Mouse (Mus musculus) kidney, postnatal 0 days (tissue): ENCODE data around the gene Wnk1. TPM values are rescaled to one million over a fixed set of nuclear protein-coding genes. Genes with fewer than 3 reads are reported as not detected.
A peak's percentile ranks its signal among the peaks of the same experiment; 100 is the strongest.

ENCODE experiments used
- ATAC-seq: fragments of 200-750 bp; cut with Nextera tagmentation; replicated peaks from 2 replicates; pipeline ENCODE4 v1.8.0; 2017; ENCODE audit warnings: low read depth, moderate number of reproducible peaks, moderate TSS enrichment, moderate library complexity; ENCODE audit not compliant: low FRiP score
- DNase-seq: peaks from one replicate; pipeline ENCODE4 v3.0.0-alpha.2; 2016; ENCODE audit warnings: low spot score
- H3K27ac ChIP-seq: fragments of 300-500 bp; sonication (generic); 2 replicates; pipeline ENCODE4 v1.5.1; 2014; ENCODE audit warnings: mild to moderate bottlenecking
- H3K27me3 ChIP-seq: fragments of 300-500 bp; sonication (generic); 2 replicates; pipeline ENCODE4 v1.6.1; 2014; ENCODE audit warnings: low read length, mixed read lengths; ENCODE audit not compliant: insufficient read depth
- H3K36me3 ChIP-seq: fragments of 300-500 bp; sonication (generic); 2 replicates; pipeline ENCODE4 v1.6.1; 2014; ENCODE audit warnings: low read length, mixed read lengths; ENCODE audit not compliant: insufficient read depth
- H3K4me1 ChIP-seq: fragments of 300-500 bp; sonication (generic); replicated peaks from 2 replicates; pipeline ENCODE4 v1.6.1; 2014; ENCODE audit warnings: antibody characterized with exemption, low read length, mixed read lengths; ENCODE audit not compliant: insufficient read depth
- H3K4me2 ChIP-seq: fragments of 300-500 bp; sonication (generic); 2 replicates; pipeline ENCODE4 v1.6.1; 2014; ENCODE audit warnings: mild to moderate bottlenecking, low read length, moderate library complexity, mixed read lengths
- H3K4me3 ChIP-seq: fragments of 300-500 bp; sonication (generic); replicated peaks from 2 replicates; pipeline ENCODE4 v1.5.1; 2014; ENCODE audit warnings: low read depth, low read length
- H3K9ac ChIP-seq: fragments of 300-500 bp; sonication (generic); 2 replicates; pipeline ENCODE4 v1.6.1; 2014; ENCODE audit warnings: low read depth, low read length
- H3K9me3 ChIP-seq: fragments of 300-500 bp; sonication (generic); replicated peaks from 2 replicates; pipeline ENCODE4 v1.6.1; 2016; ENCODE audit warnings: low read length, inconsistent platforms, mixed read lengths
- CTCF ChIP-seq: IDR thresholded peaks from 2 replicates; pipeline ENCODE4 v1.5.1; 2016; ENCODE audit warnings: antibody characterized with exemption, low read depth, mild to moderate bottlenecking, moderate library complexity
- WGBS: fragments of 180-500 bp; shearing (Covaris S2); extraction: QIAGEN DNeasy Blood & Tissue Kit; methylation state at CpG from one replicate; pipeline ENCODE4 v1.1.7; 2014; 5-methylcytosine and 5-hydroxymethylcytosine counted together
- polyA plus RNA-seq: library from polyadenylated mRNA; unstranded; fragments of >200 nt; fragmentation: Nextera tagmentation; extraction: Ambion mirVana; gene quantifications from 2 replicates; pipeline ENCODE4 v1.2.1, GENCODE M21; 2015

Wnk1 gene
- polyA plus RNA-seq, 1 experiment from 2014 or later = 171 TPM

- H3K4me3 ChIP-seq = no peak overlapping the region
- no peak overlapping the region for H3K27ac ChIP-seq
- DNase-seq = no peak
- H3K36me3 ChIP-seq = peaks cover 55% of the 10 kb centered on the region
- no peak for ATAC-seq
- no peak for TF ChIP-seq CTCF
- no peaks in the 10 kb centered on the region for H3K9me3 ChIP-seq
- H3K4me2 ChIP-seq = no peak overlapping the region
- no peaks in the 10 kb centered on the region for H3K4me1 ChIP-seq
- H3K9ac ChIP-seq = no peak overlapping the region
- H3K27me3 ChIP-seq = no peaks in the 10 kb centered on the region
- WGBS = 86% methylated on average over 3 of the region's 3 CpGs
Measured at GRCm38 (mm10) chr6:119922136-119922535, 116.3 kb downstream of the Wnk1 start.

- Histone ChIP-seq H3K4me3 (no peak overlapping the region), H3K4me2 (no peak overlapping the region), H3K36me3 (peaks cover 58% of the 10 kb centered on the region), H3K9ac (no peak overlapping the region), H3K27me3 (no peaks in the 10 kb centered on the region), H3K9me3 (no peaks in the 10 kb centered on the region), H3K27ac (no peak overlapping the region), H3K4me1 (no peaks in the 10 kb centered on the region)
- 85% methylated on average over 16 of the region's 16 CpGs for WGBS
- TF ChIP-seq CTCF = no peak
- ATAC-seq (no peak), DNase-seq (no peak)
Measured at GRCm38 (mm10) chr6:119918561-119919181, 119.8 kb downstream of the Wnk1 start.

GRCm38 (mm10) chr6:119915710-119916109, 122.8 kb downstream of the Wnk1 start:
- Histone ChIP-seq H3K9ac (no peak overlapping the region), H3K27me3 (no peaks in the 10 kb centered on the region), H3K36me3 (peaks cover 59% of the 10 kb centered on the region), H3K27ac (no peak overlapping the region), H3K4me3 (no peak overlapping the region), H3K9me3 (no peaks in the 10 kb centered on the region), H3K4me1 (no peaks in the 10 kb centered on the region), H3K4me2 (no peak overlapping the region)
- 89% methylated on average over 5 of the region's 5 CpGs for WGBS
- no peak for TF ChIP-seq CTCF
- ATAC-seq (no peak), DNase-seq (no peak)

- DNase-seq (no peak), ATAC-seq (no peak)
- Histone ChIP-seq H3K27ac (no peak overlapping the region), H3K27me3 (no peaks in the 10 kb centered on the region), H3K4me3 (no peak overlapping the region), H3K4me1 (no peaks in the 10 kb centered on the region), H3K9me3 (no peaks in the 10 kb centered on the region), H3K4me2 (no peak overlapping the region), H3K9ac (no peak overlapping the region), H3K36me3 (peaks cover 40% of the 10 kb centered on the region)
- TF ChIP-seq CTCF = no peak
- WGBS = 71% methylated on average over 5 of the region's 5 CpGs
Measured at GRCm38 (mm10) chr6:119912046-119912445, 126.4 kb downstream of the Wnk1 start.

- Histone ChIP-seq H3K4me1 (no peaks in the 10 kb centered on the region), H3K27me3 (no peaks in the 10 kb centered on the region), H3K27ac (no peak overlapping the region), H3K9me3 (no peaks in the 10 kb centered on the region), H3K36me3 (no peaks in the 10 kb centered on the region), H3K9ac (no peak overlapping the region), H3K4me2 (no peak overlapping the region), H3K4me3 (no peak overlapping the region)
- no peak for TF ChIP-seq CTCF
- 84% methylated on average over 5 of the region's 5 CpGs for WGBS
- no peak for DNase-seq
- no peak for ATAC-seq
Measured at GRCm38 (mm10) chr6:119905461-119905860, 133.0 kb downstream of the Wnk1 start.

GRCm38 (mm10) chr6:119903081-119903789, 135.2 kb downstream of the Wnk1 start:
- no peaks in the 10 kb centered on the region for H3K36me3 ChIP-seq
- no peaks in the 10 kb centered on the region for H3K9me3 ChIP-seq
- 15% methylated on average over 15 of the region's 15 CpGs for WGBS
- H3K4me1 ChIP-seq = no peaks in the 10 kb centered on the region
- H3K9ac ChIP-seq = peak overlapping the region; percentile 93
- H3K4me3 ChIP-seq = peak overlapping the region; percentile 90
- H3K27ac ChIP-seq = peak overlapping the region; percentile 97
- TF ChIP-seq CTCF = no peak
- no peaks in the 10 kb centered on the region for H3K27me3 ChIP-seq
- DNase-seq (peak; percentile 30), ATAC-seq (no peak)
- H3K4me2 ChIP-seq = peak overlapping the region; percentile 63
